Mouse (Mus musculus): ENCODE results near the gene Mvb12a.

DNA sequence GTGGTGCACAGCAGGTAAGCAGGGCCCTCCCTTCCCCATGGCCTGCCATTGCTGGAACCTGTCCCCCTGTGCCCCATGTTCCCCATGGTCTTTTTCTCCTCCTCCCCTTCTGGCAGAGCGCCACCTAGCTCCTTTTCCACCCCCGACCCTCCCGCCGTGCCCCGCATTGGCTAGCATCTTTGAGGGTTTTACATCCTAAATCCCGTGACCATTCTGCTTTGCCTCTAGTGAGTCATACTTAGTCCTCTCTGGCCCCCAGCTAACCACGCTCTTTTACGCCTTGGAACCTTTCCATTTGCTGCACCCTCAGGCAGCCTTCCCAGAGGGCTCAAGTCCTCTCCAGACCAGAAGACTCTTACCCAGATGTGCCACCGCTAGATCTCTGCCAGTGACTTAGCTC lies 37.5 kb downstream of the Mvb12a start:
- TF ChIP-seq ZNF384 (IDR thresholded peaks at IDR 0.05; ENCODE audit: low read depth, low read length) (no peak), CTCF (conservative IDR thresholded peaks at IDR 0.05 in 1 of 2, IDR thresholded peaks at IDR 0.05 in 1 of 2; ENCODE audit: low read depth in 2 of 2, low read length in 2 of 2) (no peak), UBTF (IDR thresholded peaks at IDR 0.05; ENCODE audit: low read depth, low read length) (no peak), MAX (IDR thresholded peaks at IDR 0.05; ENCODE audit: low read length) (no peak)
